ENCODE assay signal across 8 mouse cellular contexts in the genomic region with DNA sequence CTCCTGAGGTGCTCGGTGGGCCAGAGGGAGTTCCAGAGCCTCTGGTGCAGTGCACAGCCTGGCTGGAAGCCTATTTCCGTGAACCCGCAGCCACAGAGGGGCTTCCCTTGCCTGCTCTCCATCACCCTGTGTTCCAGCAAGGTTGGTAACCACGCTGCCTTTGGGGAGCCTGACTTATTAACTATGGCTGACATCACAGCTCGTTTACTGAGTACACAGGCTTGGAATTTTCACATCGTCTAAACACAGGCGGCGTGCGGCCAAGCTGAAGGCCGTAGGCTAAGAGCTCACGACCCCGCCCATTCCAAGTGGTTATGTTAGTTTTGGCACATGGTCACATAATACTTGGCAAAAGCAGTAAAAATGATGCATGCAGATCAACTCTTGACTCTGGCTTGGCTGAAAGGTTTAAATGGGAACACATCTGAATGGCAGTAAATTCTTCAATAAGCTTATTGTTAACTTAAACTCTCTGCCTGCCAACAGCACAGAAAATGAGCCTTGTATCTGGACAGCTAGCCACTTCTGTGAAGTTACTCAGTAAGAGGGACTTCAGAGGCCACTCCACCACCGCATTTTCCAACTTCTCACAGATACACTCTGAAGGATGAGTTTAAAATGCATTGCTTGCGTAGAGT.
DNase-seq lines count a peak whose midpoint lies in the region; ATAC-seq and TF ChIP-seq lines count a peak whose summit lies in the region.

No protein-coding gene starts in this region.

- H3K4me1 ChIP-seq in heart, embryonic 10.5 days, result peaks cover 25% of the 10 kb centered on the region
- peaks cover 18% of the 10 kb centered on the region for H3K4me1 ChIP-seq in hindbrain, embryonic 15.5 days (replicated peaks)
- H3K4me1 ChIP-seq in limb, embryonic 15.5 days, result peaks cover 46% of the 10 kb centered on the region

- intact Hi-C loops in left cerebral cortex, adult 2 months (cut with DNase I), result no loop called here

- no peak overlapping the region for H3K27ac ChIP-seq in heart, embryonic 10.5 days
- H3K27ac ChIP-seq in hindbrain, embryonic 15.5 days (replicated peaks), result no peak overlapping the region; the same call in 1 of the 2 replicates
- H3K27ac ChIP-seq in limb, embryonic 15.5 days, result peak overlapping the region; percentile 85
- no peak overlapping the region for H3K27ac ChIP-seq in left cerebral cortex, adult 2 months

- no peak overlapping the region for H3K9ac ChIP-seq in hindbrain, embryonic 15.5 days
- no peak overlapping the region for H3K9ac ChIP-seq in limb, embryonic 15.5 days

- H3K36me3 ChIP-seq in heart, embryonic 10.5 days, result no peaks in the 10 kb centered on the region
- H3K36me3 ChIP-seq in hindbrain, embryonic 15.5 days, result no peaks in the 10 kb centered on the region
- H3K36me3 ChIP-seq in limb, embryonic 15.5 days, result no peaks in the 10 kb centered on the region

- DNase-seq in heart, adult 11 months, result peak; percentile 99
- no peak for DNase-seq in heart, embryonic 10.5 days (ENCODE audit: low spot score)
- peak; percentile 94 for DNase-seq in fibroblast of lung, adult 2 months (ENCODE audit: low read depth)
- peak; percentile 81 for DNase-seq in skeletal muscle tissue, adult 2 months (ENCODE audit: low read depth, low spot score)
- no peak for DNase-seq in right cerebral cortex, postnatal 4 days
- DNase-seq in left cerebral cortex, adult 2 months (ENCODE audit: extremely low spot score in 1 of 2, low spot score in 2 of 2), result no peak

- 40% methylated on average over 14 of the region's 14 CpGs for WGBS in heart, embryonic 10.5 days
- 43% methylated on average over 14 of the region's 14 CpGs for WGBS in hindbrain, embryonic 15.5 days
- 17% methylated on average over 14 of the region's 14 CpGs for WGBS in limb, embryonic 15.5 days

- no peak overlapping the region for H3K4me3 ChIP-seq in heart, embryonic 10.5 days
- no peak overlapping the region for H3K4me3 ChIP-seq in hindbrain, embryonic 15.5 days
- H3K4me3 ChIP-seq in limb, embryonic 15.5 days, result no peak overlapping the region
- no peak overlapping the region for H3K4me3 ChIP-seq in left cerebral cortex, adult 2 months

- ATAC-seq in hindbrain, embryonic 15.5 days (ENCODE audit: low FRiP score, low read depth), result peak; percentile 65; the same call in 1 of the 2 replicates
- ATAC-seq in limb, embryonic 15.5 days (ENCODE audit: insufficient number of reproducible peaks, low FRiP score, low TSS enrichment, low read depth), result peak; percentile 78

- H3K27me3 ChIP-seq in heart, embryonic 10.5 days (ENCODE audit: insufficient read depth, poor library complexity, severe bottlenecking), result peaks cover 27% of the 10 kb centered on the region
- no peaks in the 10 kb centered on the region for H3K27me3 ChIP-seq in hindbrain, embryonic 15.5 days
- H3K27me3 ChIP-seq in limb, embryonic 15.5 days, result no peaks in the 10 kb centered on the region

- H3K9me3 ChIP-seq in heart, embryonic 10.5 days, result no peaks in the 10 kb centered on the region
- H3K9me3 ChIP-seq in hindbrain, embryonic 15.5 days, result no peaks in the 10 kb centered on the region
- H3K9me3 ChIP-seq in limb, embryonic 15.5 days, result no peaks in the 10 kb centered on the region

- H3K4me2 ChIP-seq in hindbrain, embryonic 15.5 days, result peak overlapping the region; percentile 7; the same call in 1 of the 2 replicates
- H3K4me2 ChIP-seq in limb, embryonic 15.5 days, result peak overlapping the region; percentile 30

- TF ChIP-seq CTCF in left cerebral cortex, adult 2 months (IDR thresholded peaks at IDR 0.05), result no peak

Comparison
In these comparisons a context has a peak if more than half of its experiments do, and no peak if none do; other contexts are left out.
1. DNase-seq: peak in heart, adult 11 months (single experiment), fibroblast of lung, adult 2 months (single experiment) and skeletal muscle tissue, adult 2 months (single experiment); none in heart, embryonic 10.5 days (single experiment), right cerebral cortex, postnatal 4 days (single experiment) and left cerebral cortex, adult 2 months (0 of 2).